Mouse (Mus musculus): ENCODE data around the gene Adig. TPM values are rescaled to one million over a fixed set of nuclear protein-coding genes. Genes with fewer than 3 reads are reported as not detected.

Gene Adig
- polyA plus RNA-seq (2015; fragmentation: Nextera tagmentation; extraction: Ambion mirVana): not detected in 2 replicates

- H3K27me3 ChIP-seq (ENCODE audit: insufficient read depth, low read length): no peaks in the 10 kb centered on the region
- H3K4me2 ChIP-seq (ENCODE audit: low read length): no peak within 1 kb of the TSS
- 70% methylated on average over 11 of the region's 11 CpGs for WGBS
- H3K27ac ChIP-seq: no peak within 1 kb of the TSS
- DNase-seq (ENCODE audit: low spot score) (no peak), ATAC-seq (replicated peaks; ENCODE audit: low FRiP score, low read depth) (no peak)
- H3K36me3 ChIP-seq (ENCODE audit: insufficient read depth, low read length): peaks cover 8% of the 10 kb centered on the region; the same call in 1 of the 2 replicates
- no peaks in the 10 kb centered on the region for H3K9me3 ChIP-seq (replicated peaks; ENCODE audit: low read length)
- no peak within 1 kb of the TSS for H3K9ac ChIP-seq (ENCODE audit: low read depth, low read length)
- no peak within 1 kb of the TSS for H3K4me3 ChIP-seq (replicated peaks; ENCODE audit: low read depth, low read length)
- no peak for TF ChIP-seq CTCF (IDR thresholded peaks at IDR 0.05; ENCODE audit: low read depth)
- H3K4me1 ChIP-seq (replicated peaks; ENCODE audit: insufficient read depth, low read length): no peaks in the 10 kb centered on the region
Observed at GRCm38 (mm10) chr2:158501836-158502812, at the start of gene Adig. Gene Adig, plus strand, starts transcription at chr2:158502612.

GRCm38 (mm10) chr2:158456451-158456850, 46.0 kb upstream of the Adig start:
- H3K27me3 ChIP-seq (ENCODE audit: insufficient read depth, low read length): no peaks in the 10 kb centered on the region
- no peaks in the 10 kb centered on the region for H3K9me3 ChIP-seq (replicated peaks; ENCODE audit: low read length)
- no peak overlapping the region for H3K4me3 ChIP-seq (replicated peaks; ENCODE audit: low read depth, low read length)
- DNase-seq (ENCODE audit: low spot score): no peak
- H3K36me3 ChIP-seq (ENCODE audit: insufficient read depth, low read length): peaks cover 28% of the 10 kb centered on the region; the same call in 1 of the 2 replicates
- H3K4me2 ChIP-seq (ENCODE audit: low read length): no peak overlapping the region
- no peak overlapping the region for H3K27ac ChIP-seq
- no peak for TF ChIP-seq CTCF (IDR thresholded peaks at IDR 0.05; ENCODE audit: low read depth)
- WGBS: 96% methylated on average over 4 of the region's 4 CpGs
- no peak for ATAC-seq (replicated peaks; ENCODE audit: low FRiP score, low read depth)
- no peaks in the 10 kb centered on the region for H3K4me1 ChIP-seq (replicated peaks; ENCODE audit: insufficient read depth, low read length)
- H3K9ac ChIP-seq (ENCODE audit: low read depth, low read length): no peak overlapping the region

- Histone ChIP-seq H3K27ac (no peak overlapping the region), H3K27me3 (ENCODE audit: insufficient read depth, low read length) (no peaks in the 10 kb centered on the region), H3K4me2 (ENCODE audit: low read length) (no peak overlapping the region), H3K9me3 (replicated peaks; ENCODE audit: low read length) (no peaks in the 10 kb centered on the region), H3K4me1 (replicated peaks; ENCODE audit: insufficient read depth, low read length) (no peaks in the 10 kb centered on the region), H3K4me3 (replicated peaks; ENCODE audit: low read depth, low read length) (no peak overlapping the region), H3K36me3 (ENCODE audit: insufficient read depth, low read length) (peaks cover 25% of the 10 kb centered on the region; the same call in 1 of the 2 replicates), H3K9ac (ENCODE audit: low read depth, low read length) (no peak overlapping the region)
- TF ChIP-seq CTCF (IDR thresholded peaks at IDR 0.05; ENCODE audit: low read depth): no peak
- 88% methylated on average over 1 of the region's 1 CpGs for WGBS
- ATAC-seq (replicated peaks; ENCODE audit: low FRiP score, low read depth): no peak
- DNase-seq (ENCODE audit: low spot score): no peak
Observed at GRCm38 (mm10) chr2:158457610-158458009, 44.8 kb upstream of the Adig start.

GRCm38 (mm10) chr2:158462450-158462849, 40.0 kb upstream of the Adig start:
- 54% methylated on average over 1 of the region's 1 CpGs for WGBS
- ATAC-seq (replicated peaks; ENCODE audit: low FRiP score, low read depth) (no peak), DNase-seq (ENCODE audit: low spot score) (no peak)
- Histone ChIP-seq H3K27me3 (ENCODE audit: insufficient read depth, low read length) (no peaks in the 10 kb centered on the region), H3K4me3 (replicated peaks; ENCODE audit: low read depth, low read length) (no peak overlapping the region), H3K9me3 (replicated peaks; ENCODE audit: low read length) (no peaks in the 10 kb centered on the region), H3K4me1 (replicated peaks; ENCODE audit: insufficient read depth, low read length) (no peaks in the 10 kb centered on the region), H3K9ac (ENCODE audit: low read depth, low read length) (no peak overlapping the region), H3K36me3 (ENCODE audit: insufficient read depth, low read length) (peaks cover 38% of the 10 kb centered on the region), H3K27ac (no peak overlapping the region), H3K4me2 (ENCODE audit: low read length) (no peak overlapping the region)
- no peak for TF ChIP-seq CTCF (IDR thresholded peaks at IDR 0.05; ENCODE audit: low read depth)

GRCm38 (mm10) chr2:158474159-158474558, 28.3 kb upstream of the Adig start:
- DNase-seq (ENCODE audit: low spot score) (no peak), ATAC-seq (replicated peaks; ENCODE audit: low FRiP score, low read depth) (no peak)
- H3K36me3 ChIP-seq (ENCODE audit: insufficient read depth, low read length): peaks cover 47% of the 10 kb centered on the region
- H3K4me2 ChIP-seq (ENCODE audit: low read length): no peak overlapping the region
- H3K9me3 ChIP-seq (replicated peaks; ENCODE audit: low read length): no peaks in the 10 kb centered on the region
- H3K4me3 ChIP-seq (replicated peaks; ENCODE audit: low read depth, low read length): no peak overlapping the region
- no peak overlapping the region for H3K27ac ChIP-seq
- WGBS: 92% methylated on average over 1 of the region's 1 CpGs
- no peak for TF ChIP-seq CTCF (IDR thresholded peaks at IDR 0.05; ENCODE audit: low read depth)
- no peaks in the 10 kb centered on the region for H3K27me3 ChIP-seq (ENCODE audit: insufficient read depth, low read length)
- no peaks in the 10 kb centered on the region for H3K4me1 ChIP-seq (replicated peaks; ENCODE audit: insufficient read depth, low read length)
- no peak overlapping the region for H3K9ac ChIP-seq (ENCODE audit: low read depth, low read length)

- H3K27ac ChIP-seq: no peak overlapping the region
- H3K4me3 ChIP-seq (replicated peaks; ENCODE audit: low read depth, low read length): no peak overlapping the region
- H3K9ac ChIP-seq (ENCODE audit: low read depth, low read length): no peak overlapping the region
- ATAC-seq (replicated peaks; ENCODE audit: low FRiP score, low read depth): no peak
- H3K27me3 ChIP-seq (ENCODE audit: insufficient read depth, low read length): no peaks in the 10 kb centered on the region
- H3K4me1 ChIP-seq (replicated peaks; ENCODE audit: insufficient read depth, low read length): no peaks in the 10 kb centered on the region
- TF ChIP-seq CTCF (IDR thresholded peaks at IDR 0.05; ENCODE audit: low read depth): no peak
- H3K36me3 ChIP-seq (ENCODE audit: insufficient read depth, low read length): peaks cover 64% of the 10 kb centered on the region
- H3K9me3 ChIP-seq (replicated peaks; ENCODE audit: low read length): no peaks in the 10 kb centered on the region
- DNase-seq (ENCODE audit: low spot score): no peak
- 91% methylated on average over 3 of the region's 3 CpGs for WGBS
- H3K4me2 ChIP-seq (ENCODE audit: low read length): no peak overlapping the region
Observed at GRCm38 (mm10) chr2:158477640-158478039, 24.8 kb upstream of the Adig start.

Data from kidney, postnatal 0 days (tissue).